In genomic region chr16:23294236-23294635, GRCm38 (mm10) we compare ENCODE assay signal across 27 mouse cellular contexts.
DNase-seq lines count a peak whose midpoint lies in the region; ATAC-seq lines count a peak whose summit lies in the region.
"Had no signal": no experiment of that assay in that cellular context is flagged by ENCODE, and none has a peak within 500 bp of the region (broad histone marks: within the 10 kb centered on the region; RNA-seq: fewer than 3 reads in every experiment).

No protein-coding gene starts in this region.

- H3K27me3 ChIP-seq in liver, embryonic 15.5 days = no peaks in the 10 kb centered on the region
- no peaks in the 10 kb centered on the region for H3K27me3 ChIP-seq in hindbrain, embryonic 12.5 days
- H3K27me3 ChIP-seq: kidney, embryonic 15.5 days; limb, embryonic 12.5 days; midbrain, embryonic 13.5 days; neural tube, embryonic 13.5 days had no signal

- no peaks in the 10 kb centered on the region for H3K9me3 ChIP-seq in liver, embryonic 15.5 days (replicated peaks)
- H3K9me3 ChIP-seq in hindbrain, embryonic 12.5 days (replicated peaks) = no peaks in the 10 kb centered on the region
- H3K9me3 ChIP-seq: G1E; heart, embryonic 12.5 days; kidney, embryonic 15.5 days; limb, embryonic 12.5 days; midbrain, embryonic 13.5 days; neural tube, embryonic 13.5 days had no signal

- H3K4me2 ChIP-seq in liver, embryonic 15.5 days = no peak overlapping the region
- no peak overlapping the region for H3K4me2 ChIP-seq in hindbrain, embryonic 12.5 days (replicated peaks)
- H3K4me2 ChIP-seq: heart, embryonic 12.5 days; kidney, embryonic 15.5 days; limb, embryonic 12.5 days; midbrain, embryonic 13.5 days; neural tube, embryonic 13.5 days had no signal

- peak overlapping the region; percentile 68; the same call in 1 of the 2 replicates for H3K27ac ChIP-seq in liver, embryonic 15.5 days (replicated peaks)
- no peak overlapping the region for H3K27ac ChIP-seq in hindbrain, embryonic 12.5 days
- H3K27ac ChIP-seq: heart, adult 2 months; kidney, embryonic 15.5 days; left cerebral cortex, adult 2 months; limb, embryonic 12.5 days; macrophage; midbrain, embryonic 13.5 days; neural tube, embryonic 13.5 days had no signal

- H3K4me1 ChIP-seq in liver, embryonic 15.5 days (replicated peaks) = no peaks in the 10 kb centered on the region
- no peaks in the 10 kb centered on the region for H3K4me1 ChIP-seq in hindbrain, embryonic 12.5 days
- H3K4me1 ChIP-seq: kidney, embryonic 15.5 days; midbrain, embryonic 13.5 days; neural tube, embryonic 13.5 days had no signal

- 47% methylated on average over 3 of the region's 3 CpGs for WGBS in liver, embryonic 15.5 days (ENCODE audit: insufficient replicate concordance)
- WGBS in hindbrain, embryonic 12.5 days = 72% methylated on average over 3 of the region's 3 CpGs

- no peaks in the 10 kb centered on the region for H3K36me3 ChIP-seq in liver, embryonic 15.5 days (replicated peaks)
- H3K36me3 ChIP-seq in hindbrain, embryonic 12.5 days = 0 out of 2 replicates have a peak, but pooled peaks cover 4% of the 10 kb centered on the region
- H3K36me3 ChIP-seq: G1E; heart, embryonic 12.5 days; kidney, embryonic 15.5 days; neural tube, embryonic 13.5 days had no signal

- ATAC-seq in liver, embryonic 15.5 days (ENCODE audit: insufficient read depth) = peak; percentile 89
- no peak for ATAC-seq in hindbrain, embryonic 12.5 days (ENCODE audit: low FRiP score)
- ATAC-seq: forebrain, embryonic 14.5 days; hindbrain, embryonic 16.5 days; midbrain, embryonic 13.5 days had no signal

- no peak overlapping the region for H3K4me3 ChIP-seq in liver, embryonic 15.5 days (replicated peaks)
- no peak overlapping the region for H3K4me3 ChIP-seq in hindbrain, embryonic 12.5 days
- H3K4me3 ChIP-seq: heart, adult 2 months; heart, embryonic 12.5 days; kidney, embryonic 15.5 days; left cerebral cortex, adult 2 months; limb, embryonic 12.5 days; midbrain, embryonic 13.5 days; neural tube, embryonic 13.5 days had no signal

- H3K9ac ChIP-seq in liver, embryonic 15.5 days = no peak overlapping the region
- no peak overlapping the region for H3K9ac ChIP-seq in hindbrain, embryonic 12.5 days
- H3K9ac ChIP-seq: heart, embryonic 12.5 days; kidney, embryonic 15.5 days; limb, embryonic 12.5 days; midbrain, embryonic 13.5 days; neural tube, embryonic 13.5 days had no signal

- peak; percentile 47 for DNase-seq in embryo, embryonic 10 days (ENCODE audit: low spot score)
- no peak for DNase-seq in embryo, embryonic 9.5 days (ENCODE audit: extremely low spot score)
- peak; percentile 3 for DNase-seq in thymus, postnatal 4 days
- no peak for DNase-seq in thymus, postnatal 0 days (ENCODE audit: low spot score)
- DNase-seq in spleen, adult 12 weeks (ENCODE audit: low spot score) = no peak
- no peak for DNase-seq in cerebellum, postnatal 4 days (ENCODE audit: low spot score in 2 of 2)
- DNase-seq: adrenal gland, postnatal 10 days; cerebellum, adult 9-10 months; gastrocnemius, postnatal 36 days; kidney, adult 18-20 months; kidney, postnatal 25 days; lung, adult 2 months; lung, postnatal 10 days; thymus, adult 2 months had no signal

Comparison
In these comparisons a context has a peak if more than half of its experiments do, and no peak if none do; other contexts are left out.
1. DNase-seq: peak in embryo, embryonic 10 days (single experiment) and thymus, postnatal 4 days (single experiment); none in embryo, embryonic 9.5 days (single experiment), thymus, postnatal 0 days (single experiment), spleen, adult 12 weeks (single experiment) and cerebellum, postnatal 4 days (0 of 2).